Mouse (Mus musculus): Measurements from ENCODE around the gene Pttg1ip.

The Pttg1ip gene

DNA sequence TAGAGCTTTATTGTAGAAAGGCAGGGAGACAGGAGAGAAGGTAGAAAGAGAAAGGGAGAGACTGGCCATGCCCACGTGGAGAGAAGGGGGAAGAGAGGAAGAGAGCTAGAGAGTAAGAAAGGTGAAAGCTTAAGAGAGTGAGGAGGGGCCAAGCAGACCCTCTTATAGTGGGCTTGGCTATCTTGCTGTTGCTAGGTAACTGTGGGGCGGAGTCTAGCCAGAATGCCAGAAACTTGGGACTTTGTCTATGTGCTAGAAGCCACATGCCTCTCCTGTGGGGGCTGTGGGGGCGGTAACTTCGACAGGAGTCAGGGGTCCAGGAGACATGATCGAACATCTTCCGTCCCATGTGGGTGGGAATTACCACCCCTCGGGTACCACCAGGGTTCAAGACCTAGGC lies 12.0 kb upstream of the Pttg1ip start:
- in situ Hi-C loops (cut with MboI), result no loop called here

DNA sequence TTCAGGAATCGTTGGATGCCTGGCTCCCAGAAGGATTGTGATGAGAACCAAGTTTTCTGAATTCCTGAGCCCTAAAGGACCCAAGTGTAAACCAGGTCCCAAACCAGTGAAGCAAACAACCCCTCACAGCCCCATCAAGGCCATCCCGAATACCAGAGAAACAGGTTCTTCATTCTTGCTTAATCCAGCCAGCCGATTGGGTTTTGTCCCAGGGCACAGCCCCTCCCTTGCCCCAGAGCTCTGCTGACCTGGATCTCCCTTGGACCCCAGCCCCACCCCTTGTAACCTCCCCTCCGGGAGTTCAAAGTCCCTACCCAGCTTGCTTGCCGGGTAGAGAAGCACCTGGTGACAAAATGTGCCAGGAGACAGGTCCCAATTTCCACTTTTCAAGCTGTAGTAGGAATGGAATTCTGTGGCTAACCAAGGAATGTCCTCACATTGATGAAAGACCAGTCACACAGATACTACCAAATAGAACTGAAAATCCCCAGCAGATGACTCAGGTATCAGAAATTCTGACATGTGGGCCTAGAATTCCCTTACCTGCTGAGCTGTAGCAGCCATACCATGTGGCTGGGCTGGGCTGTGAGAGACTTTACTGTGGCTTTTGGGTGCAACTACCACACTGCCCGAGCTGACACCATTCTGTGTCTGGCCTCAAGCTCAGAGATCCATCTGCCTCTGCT lies 11.4 kb upstream of the Pttg1ip start:
- in situ Hi-C loops (cut with MboI), result no loop called here

- in situ Hi-C loops (cut with MboI), result no loop called here
Measured at GRCm38 (mm10) chr10:77572225-77572624, 9.3 kb upstream of the Pttg1ip start.

- in situ Hi-C loops (cut with MboI), result no loop called here
Measured at GRCm38 (mm10) chr10:77573162-77573561, 8.4 kb upstream of the Pttg1ip start.

GRCm38 (mm10) chr10:77580027-77580920 lies 1.2 kb upstream of the Pttg1ip start:
- in situ Hi-C loops (cut with MboI), result loop anchor here (5.0 kb wide), 1 partner anchor 63 kb away; the partner anchor contains the start of gene Fam207a

DNA sequence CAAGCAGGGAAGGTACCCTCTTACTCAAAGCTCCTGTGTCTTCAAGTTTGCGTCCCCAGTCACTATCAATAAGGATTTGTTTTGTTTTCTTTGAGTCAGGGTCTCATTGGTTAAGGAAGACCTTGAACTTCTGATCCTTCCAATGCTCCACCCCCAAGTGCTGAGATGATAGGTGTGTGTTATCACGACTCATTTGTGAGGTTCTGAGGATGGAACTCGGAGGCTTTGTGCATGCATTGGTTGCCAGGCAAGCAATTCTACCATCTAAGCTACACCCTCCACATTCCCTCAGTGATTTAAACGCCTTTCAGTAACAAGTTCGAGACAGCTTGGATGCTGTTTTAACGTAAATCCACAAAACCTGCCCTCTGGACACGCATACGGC lies 505 bp upstream of the Pttg1ip start:
- in situ Hi-C loops (cut with MboI), result loop anchor here (5.0 kb wide), 1 partner anchor 64 kb away; the partner anchor contains the start of gene Fam207a

GRCm38 (mm10) chr10:77582285-77582618 lies 732 bp downstream of the Pttg1ip start:
- in situ Hi-C loops (cut with MboI), result loop anchor here (5.0 kb wide), 1 partner anchor 65 kb away; the partner anchor contains the start of gene Fam207a

DNA sequence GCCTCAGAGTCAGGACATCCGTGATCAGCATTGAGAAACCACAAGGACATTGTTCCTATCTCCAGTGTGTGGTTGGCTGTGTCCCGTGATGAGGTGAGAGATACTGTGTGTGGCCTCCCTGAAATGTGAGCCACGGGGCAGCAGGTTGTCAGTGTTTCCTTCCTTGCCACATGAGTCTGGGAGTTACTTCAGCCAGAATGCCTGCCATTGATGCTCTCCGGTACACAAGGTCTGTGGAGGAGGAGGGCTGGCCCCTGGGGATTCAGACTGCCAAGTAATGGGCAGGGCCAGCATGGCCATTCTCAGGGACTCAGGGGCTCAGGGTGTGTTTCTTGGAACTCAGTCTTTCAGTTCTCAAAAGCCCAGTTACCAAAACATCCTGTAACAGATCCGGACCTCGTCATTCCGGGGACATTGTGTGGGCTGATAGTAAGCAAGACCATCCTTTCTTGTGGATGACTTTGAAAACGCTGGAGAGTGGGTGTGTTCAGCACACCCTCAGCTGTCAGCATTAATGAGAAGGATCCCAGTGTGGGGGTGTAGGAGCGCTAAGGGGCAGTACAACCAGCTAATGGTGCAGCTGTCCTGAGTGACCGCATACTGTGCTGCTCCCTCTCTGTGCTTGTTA lies 2.4 kb downstream of the Pttg1ip start:
- in situ Hi-C loops (cut with MboI), result loop anchor here (5.0 kb wide), 1 partner anchor 67 kb away; the partner anchor contains the start of gene Fam207a

DNA sequence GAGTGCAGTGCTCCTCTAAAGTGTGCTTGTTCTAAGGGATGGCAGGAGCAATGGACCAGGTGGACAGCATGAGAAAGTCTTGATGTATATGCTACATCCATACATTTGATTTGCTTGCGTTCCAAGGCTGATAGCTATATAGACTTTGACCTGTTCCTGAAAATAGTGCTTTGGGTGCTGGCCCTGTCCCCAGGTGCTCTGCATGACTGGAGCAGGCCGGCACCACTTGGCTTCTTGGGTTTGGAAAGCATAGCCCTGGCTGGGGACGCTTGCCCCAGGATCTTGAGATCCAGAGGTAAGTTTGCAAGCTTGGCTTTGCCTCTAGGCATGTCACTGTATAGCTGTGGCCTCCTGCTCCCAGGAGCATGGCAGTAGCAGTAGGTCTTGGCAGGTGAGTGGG lies 5.1 kb downstream of the Pttg1ip start:
- in situ Hi-C loops (cut with MboI), result no loop called here

GRCm38 (mm10) chr10:77587091-77587775 lies 5.7 kb downstream of the Pttg1ip start:
- in situ Hi-C loops (cut with MboI), result no loop called here

- in situ Hi-C loops (cut with MboI), result no loop called here
Measured at GRCm38 (mm10) chr10:77588036-77588435, 6.5 kb downstream of the Pttg1ip start.

DNA sequence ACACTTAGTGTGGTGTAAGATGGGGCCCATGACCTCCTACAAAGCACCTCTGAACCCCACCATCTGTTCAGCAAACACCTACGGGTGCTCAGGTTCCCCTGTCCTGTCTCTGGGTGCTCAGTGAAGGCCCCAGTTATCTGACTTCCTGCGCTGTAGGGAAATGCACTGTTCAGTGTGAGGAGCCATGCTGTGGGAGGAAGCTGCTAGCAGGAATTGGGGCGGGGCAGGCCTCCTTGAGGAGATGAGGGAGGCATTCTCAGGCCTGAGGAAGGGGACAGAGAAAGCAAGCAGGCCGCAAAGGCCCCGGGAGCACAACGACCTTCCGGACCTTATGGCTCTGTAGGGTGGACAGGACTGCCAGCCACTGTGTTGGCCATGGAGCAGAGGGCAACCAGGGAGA lies 7.6 kb downstream of the Pttg1ip start:
- in situ Hi-C loops (cut with MboI), result no loop called here

DNA sequence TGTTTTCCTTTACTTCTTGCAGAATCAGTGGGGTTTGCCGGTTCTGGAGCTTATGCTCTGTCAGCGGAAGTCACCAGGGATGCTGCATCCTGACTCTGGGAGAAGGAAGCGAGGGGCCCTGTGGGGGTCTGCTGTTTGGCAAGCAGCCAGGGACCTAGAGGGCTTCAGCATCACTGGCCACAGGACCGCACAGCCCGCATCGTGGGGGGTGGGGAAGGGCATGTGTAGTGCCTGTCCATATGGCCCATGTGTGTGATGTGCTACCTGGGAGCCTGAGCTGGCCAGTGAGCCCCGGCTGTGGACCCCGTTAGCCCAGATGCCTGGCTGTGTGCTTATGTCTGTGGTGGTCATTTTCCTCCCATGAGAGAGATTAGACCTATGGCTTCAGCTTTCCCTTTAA lies 8.2 kb downstream of the Pttg1ip start:
- in situ Hi-C loops (cut with MboI), result no loop called here

- in situ Hi-C loops (cut with MboI), result no loop called here
Measured at GRCm38 (mm10) chr10:77590812-77591211, 9.3 kb downstream of the Pttg1ip start.

GRCm38 (mm10) chr10:77591546-77591945 lies 10.0 kb downstream of the Pttg1ip start:
- in situ Hi-C loops (cut with MboI), result no loop called here

DNA sequence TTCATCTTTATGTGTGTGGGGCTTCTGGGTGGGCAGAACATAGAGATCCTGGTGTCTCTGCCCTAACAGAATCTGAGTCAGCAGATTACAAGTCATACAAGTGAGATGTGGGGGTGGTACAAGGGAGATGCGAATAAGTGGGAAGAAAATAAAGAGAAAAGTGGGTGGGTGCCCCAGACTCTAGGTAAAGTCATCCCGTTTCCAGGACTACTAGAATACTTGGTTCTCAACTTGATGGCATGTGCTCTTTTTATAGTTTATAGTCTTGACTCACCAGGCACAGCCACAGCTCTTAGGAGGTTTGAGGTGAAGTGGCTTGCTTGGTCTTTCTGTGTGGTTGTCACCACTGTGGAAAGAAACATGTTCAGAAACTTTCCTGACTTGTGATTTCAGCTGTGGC lies 14.5 kb downstream of the Pttg1ip start:
- in situ Hi-C loops (cut with MboI), result no loop called here

GRCm38 (mm10) chr10:77603021-77603420 lies 21.5 kb downstream of the Pttg1ip start:
- in situ Hi-C loops (cut with MboI), result no loop called here

- in situ Hi-C loops (cut with MboI), result no loop called here
Measured at GRCm38 (mm10) chr10:77604111-77604510, 22.6 kb downstream of the Pttg1ip start.

- in situ Hi-C loops (cut with MboI), result no loop called here
Measured at GRCm38 (mm10) chr10:77604958-77605357, 23.4 kb downstream of the Pttg1ip start.

DNA sequence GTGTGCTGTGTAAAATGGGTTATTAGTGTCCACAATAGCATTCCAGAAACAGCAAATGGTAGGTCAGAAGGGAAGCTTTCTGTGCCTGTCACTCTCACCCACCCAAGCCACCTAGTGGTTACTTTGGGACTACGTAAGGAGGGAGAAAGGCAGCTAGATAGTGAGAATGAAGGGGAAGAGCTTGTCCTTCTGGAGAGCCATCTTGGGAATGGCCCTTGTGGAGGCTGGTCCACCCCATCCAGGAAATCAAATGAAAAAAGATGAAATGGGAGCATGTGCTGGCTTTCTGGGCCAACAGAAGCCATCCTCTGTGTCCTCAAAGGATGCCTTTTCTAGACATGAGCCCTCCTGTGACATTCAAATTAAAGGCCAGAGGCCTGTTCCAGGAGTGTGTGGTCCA lies 23.8 kb downstream of the Pttg1ip start:
- in situ Hi-C loops (cut with MboI), result no loop called here

GRCm38 (mm10) chr10:77605908-77606826 lies 24.6 kb downstream of the Pttg1ip start, which contains the start of the genes Sumo3 and Gm49325:
Gene Sumo3 (plus strand): TSS chr10:77606097.
Gene Gm49325 (plus strand): TSS chr10:77606197.
- in situ Hi-C loops (cut with MboI), result no loop called here

Measured in mature B cell (primary cell).